Mouse (Mus musculus) gonadal fat pad, adult 2 months (tissue): ENCODE measurements around the gene Tob2. TPM values are rescaled to one million over a fixed set of nuclear protein-coding genes. Genes with fewer than 3 reads are reported as not detected.
A peak's percentile ranks its signal among the peaks of the same experiment; 100 is the strongest.

Experiments
- DNase-seq: peaks from one replicate; pipeline ENCODE4 v3.0.0-alpha.2; 2012; ENCODE audit warnings: low read depth
- polyA plus RNA-seq: library from polyadenylated mRNA; depleted of rRNA; stranded (reverse); fragments of >200 nt; gene quantifications from 2 replicates; pipeline ENCODE4 v1.2.3, GENCODE M21; 2012; rRNA removed

Tob2 gene
- 25.8 and 37.8 TPM in 2 replicates for polyA plus RNA-seq

GRCm38 (mm10) chr15:81858517-81859329 is at the start of gene Tob2:
Gene Tob2, minus strand, starts transcription at chr15:81858796.
- DNase-seq = no peak

DNA sequence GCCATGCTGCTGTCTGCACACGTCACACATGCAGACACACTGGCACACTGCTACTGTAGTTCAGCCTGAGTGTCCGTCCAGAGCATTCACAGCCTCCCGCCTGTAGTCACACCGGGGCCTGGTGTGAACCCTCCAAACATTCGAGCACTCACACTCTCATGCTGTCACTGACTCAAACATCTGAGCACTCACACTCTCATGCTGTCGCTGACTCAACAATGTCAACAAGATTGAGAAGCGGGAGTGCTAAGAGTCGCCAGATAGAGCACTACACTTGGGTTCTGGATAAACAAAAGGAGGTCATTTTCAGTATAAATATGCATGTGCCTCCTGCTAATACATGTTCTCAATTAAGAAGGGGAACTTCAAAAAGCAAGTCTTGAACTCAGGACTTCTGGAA is 49.4 kb upstream of the Tob2 start:
- DNase-seq = no peak

DNA sequence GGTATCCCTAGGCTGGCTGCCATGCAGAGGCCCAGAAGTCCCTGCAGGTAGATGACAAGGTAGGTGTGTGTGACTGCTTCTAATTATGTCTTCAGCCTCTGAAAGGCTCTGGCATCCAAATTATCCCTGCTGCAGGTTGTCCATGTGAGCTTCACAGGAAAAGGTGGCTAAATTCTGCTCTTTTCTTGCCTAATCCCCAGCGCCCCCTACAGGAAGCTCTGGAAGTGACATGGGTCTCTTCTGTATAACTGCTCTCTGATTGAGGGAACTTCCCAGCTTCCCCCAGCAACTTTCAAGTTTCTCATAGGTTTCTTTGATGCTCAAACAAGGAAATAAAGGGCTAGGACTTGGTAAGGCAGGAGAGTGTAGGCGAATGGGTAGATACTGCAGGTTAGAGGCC is 46.3 kb upstream of the Tob2 start:
- no peak for DNase-seq

- no peak for DNase-seq
Measured at GRCm38 (mm10) chr15:81898751-81899150, 40.2 kb upstream of the Tob2 start.

DNA sequence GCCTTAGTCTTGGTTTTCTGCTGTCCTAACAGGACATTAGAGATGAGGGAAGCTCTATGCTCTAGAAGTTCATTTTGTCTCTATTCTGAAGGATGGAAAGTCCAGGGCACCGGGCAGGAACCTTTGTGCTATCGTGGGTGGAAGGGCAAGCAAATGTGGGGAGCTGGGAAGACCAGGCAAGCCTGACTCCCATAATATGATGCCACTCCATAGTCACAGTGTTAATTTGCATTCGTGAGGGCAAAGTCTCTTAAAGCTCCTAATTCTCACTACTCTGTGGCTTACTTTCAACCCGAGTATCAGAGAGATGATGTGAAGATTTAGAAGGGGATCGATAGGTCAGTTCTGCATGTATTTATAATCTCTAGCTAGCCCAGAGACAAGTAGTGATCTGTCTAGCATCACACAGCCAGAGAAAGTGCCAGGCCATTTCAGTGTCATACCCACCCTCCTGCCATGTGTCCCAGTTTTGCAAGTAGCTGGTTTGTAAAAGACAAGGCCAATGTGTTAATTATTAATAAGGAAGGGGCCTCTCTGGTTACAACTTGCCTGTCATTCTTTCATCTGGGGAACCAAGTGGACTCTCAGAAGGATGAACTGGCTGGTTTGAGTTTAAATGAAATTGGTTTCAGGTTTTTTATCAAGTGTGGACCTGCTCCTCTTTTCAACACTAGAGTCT is 39.1 kb upstream of the Tob2 start:
- no peak for DNase-seq

- DNase-seq = no peak
Measured at GRCm38 (mm10) chr15:81896407-81896806, 37.8 kb upstream of the Tob2 start.

GRCm38 (mm10) chr15:81894002-81894401 is 35.4 kb upstream of the Tob2 start:
- DNase-seq = no peak

GRCm38 (mm10) chr15:81891822-81892580 is 33.4 kb upstream of the Tob2 start:
- no peak for DNase-seq

DNA sequence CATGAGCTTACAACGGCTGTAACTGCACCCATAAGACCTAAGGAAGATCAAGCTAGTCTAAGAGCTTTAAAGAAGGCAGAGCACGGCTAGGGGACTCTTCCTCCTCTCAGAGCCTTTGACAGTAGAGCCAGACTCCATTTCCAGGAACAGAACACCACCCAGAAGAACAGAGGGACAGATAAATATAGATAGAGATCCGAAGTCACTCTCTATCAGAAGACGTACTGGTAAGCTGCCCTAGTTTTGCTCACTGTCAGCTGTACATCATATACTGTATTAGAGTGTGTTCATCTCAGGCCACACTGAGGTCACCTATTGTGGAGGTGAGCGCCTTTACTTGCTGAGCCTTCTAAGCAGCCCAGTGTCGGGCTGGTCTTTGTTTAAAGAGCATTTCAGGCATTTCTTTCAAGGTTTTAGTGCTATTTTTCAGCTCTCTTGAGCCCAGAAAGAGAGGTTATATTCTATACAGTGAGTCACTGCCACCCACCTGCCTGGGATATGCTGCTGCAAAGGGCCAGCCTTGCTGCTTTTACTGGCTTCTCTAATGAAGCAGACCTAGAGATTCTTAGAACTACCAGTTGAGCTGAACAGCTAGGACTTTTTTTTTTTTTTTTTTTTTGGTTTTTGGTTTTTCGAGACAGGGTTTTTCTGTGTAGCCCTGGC is 32.7 kb upstream of the Tob2 start:
- no peak for DNase-seq

DNA sequence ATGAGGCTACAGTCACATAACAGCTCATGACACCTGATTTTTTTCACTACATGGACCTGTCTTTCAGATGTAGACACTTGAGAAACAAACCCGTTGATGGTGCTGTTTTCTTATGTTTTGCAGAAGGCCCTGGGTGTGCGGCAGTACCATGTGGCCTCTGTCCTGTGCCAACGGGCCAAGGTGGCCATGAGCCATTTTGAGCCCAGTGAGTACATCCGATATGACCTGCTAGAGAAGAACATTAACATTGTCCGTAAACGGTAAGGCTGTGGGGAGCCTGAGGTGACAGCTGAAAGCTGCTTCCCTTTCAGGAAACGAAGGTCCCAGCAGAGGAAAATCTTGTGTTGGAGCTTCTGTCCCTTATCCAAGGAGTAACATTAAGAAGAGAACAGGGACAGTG is 30.6 kb upstream of the Tob2 start:
- no peak for DNase-seq

- no peak for DNase-seq
Measured at GRCm38 (mm10) chr15:81886795-81887550, 28.4 kb upstream of the Tob2 start.

DNA sequence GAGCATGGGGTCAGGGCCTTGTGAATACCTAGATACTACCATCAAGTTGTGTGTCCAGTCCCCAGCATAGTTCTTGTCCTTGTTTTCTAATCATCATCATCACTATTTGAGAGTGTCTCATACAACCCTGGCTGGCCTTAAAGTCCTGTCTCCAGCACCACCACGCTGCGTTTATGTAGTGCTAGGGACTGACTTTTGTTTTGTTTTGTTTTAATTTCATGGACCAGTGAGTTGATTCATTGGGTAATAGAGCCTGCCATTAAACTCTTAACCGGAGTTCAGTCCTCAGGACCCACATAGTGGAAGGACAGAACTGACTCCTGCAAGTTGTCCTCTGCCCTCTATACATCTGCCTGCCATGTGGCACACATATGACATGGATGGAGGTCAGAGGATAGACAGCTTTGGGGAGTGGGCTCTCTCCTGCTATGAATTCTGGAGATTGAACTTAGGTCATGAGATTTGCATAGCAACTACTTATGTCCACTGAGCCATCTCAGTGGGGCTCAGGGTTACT is 26.9 kb upstream of the Tob2 start:
- DNase-seq = no peak

DNA sequence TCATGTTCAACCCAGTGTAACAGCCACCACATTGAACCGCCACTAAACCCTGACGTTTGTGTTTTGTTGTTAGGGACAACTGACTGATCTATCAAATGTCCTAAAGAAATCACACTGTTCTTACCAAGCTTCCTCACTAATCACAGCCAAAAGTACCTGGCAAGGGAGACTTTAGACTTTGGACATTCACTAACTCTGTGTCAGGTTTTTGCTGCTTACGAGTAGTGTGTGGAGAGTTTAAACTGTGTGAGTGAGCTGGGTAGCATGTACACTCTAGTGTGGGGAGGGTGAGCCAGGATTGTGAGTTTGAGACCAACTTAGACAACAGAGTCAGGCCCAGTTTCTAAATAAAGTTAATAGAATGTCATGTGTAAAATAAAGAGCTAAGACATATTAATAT is 23.8 kb upstream of the Tob2 start:
- DNase-seq = no peak

GRCm38 (mm10) chr15:81879531-81880401 is 21.2 kb upstream of the Tob2 start:
- DNase-seq = no peak

DNA sequence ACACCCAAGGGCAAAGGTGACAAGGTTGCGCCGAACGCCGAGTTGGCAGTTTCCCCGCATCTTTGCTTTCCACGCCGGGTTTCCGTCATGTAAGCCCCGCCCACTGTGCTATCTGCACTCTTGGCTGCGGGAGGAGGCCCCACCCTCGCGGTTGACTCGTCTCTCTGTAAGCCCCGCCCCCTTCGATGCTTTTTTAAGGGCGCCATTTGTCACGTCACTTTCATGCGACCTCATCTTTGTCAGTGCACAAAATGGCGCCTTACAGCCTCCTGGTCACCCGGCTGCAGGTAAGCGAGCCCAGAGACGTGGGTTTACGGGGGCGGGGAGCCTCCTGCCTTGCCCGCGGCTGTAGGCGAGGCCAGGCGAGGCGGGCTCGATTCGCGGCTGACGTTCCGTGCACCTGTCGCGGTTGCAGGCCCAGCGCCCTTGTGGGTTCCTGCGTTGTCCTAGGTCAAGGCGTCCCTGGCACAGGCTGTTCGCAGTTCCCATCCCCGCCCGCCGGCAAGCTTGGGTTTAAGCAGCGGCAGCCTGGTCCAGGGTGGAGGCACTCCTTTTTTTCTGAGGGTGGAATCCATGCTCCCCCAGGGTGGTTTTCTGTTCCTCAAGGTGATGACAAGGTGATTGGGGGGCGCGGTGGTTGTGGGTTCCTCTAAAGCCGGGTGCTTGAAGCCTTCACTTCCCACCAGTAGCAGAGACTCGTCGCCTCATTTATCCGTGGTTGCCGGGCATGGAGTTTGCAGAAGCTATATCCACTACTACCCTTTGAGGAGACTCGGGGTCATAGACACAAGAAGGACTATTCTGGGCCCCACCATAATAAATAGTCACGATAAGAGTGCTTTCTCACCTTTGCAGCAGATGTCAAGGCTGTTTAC is 13.9 kb upstream of the Tob2 start, which contains the start of gene Aco2:
Gene Aco2, plus strand, starts transcription at position 48 of the 875 bp plus-strand sequence.
- DNase-seq = peak; percentile 90

- no peak for DNase-seq
Measured at GRCm38 (mm10) chr15:81871604-81872261, 13.1 kb upstream of the Tob2 start, which contains the start of gene Phf5a. Gene Phf5a, minus strand, starts transcription at chr15:81871911.

DNA sequence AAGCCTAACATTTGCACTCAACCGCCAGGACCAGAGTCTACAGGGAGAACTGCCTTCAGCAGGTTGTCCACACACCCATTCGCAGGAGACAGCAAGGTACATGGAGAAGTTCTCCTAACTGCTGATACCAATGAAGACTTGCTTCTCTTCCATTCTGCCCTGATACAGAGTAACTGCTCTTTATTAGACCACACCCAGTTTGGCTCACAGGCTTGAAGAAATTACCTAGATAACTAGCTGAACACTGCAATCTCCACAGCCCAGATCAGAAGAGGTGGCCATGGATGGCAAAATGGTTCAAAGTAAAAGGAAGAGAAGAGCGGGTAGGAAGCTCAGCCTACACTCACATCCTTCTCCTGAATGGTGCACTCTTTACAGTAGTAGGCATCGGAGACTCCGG is 11.4 kb upstream of the Tob2 start:
- DNase-seq = no peak

GRCm38 (mm10) chr15:81864238-81864637 is 5.6 kb upstream of the Tob2 start:
- no peak for DNase-seq
